Mouse (Mus musculus) midbrain, embryonic 16.5 days (tissue): ENCODE results near the gene Tnfrsf25. TPM values are rescaled to one million over a fixed set of nuclear protein-coding genes. Genes with fewer than 3 reads are reported as not detected.

Experiments used
- ATAC-seq: fragments of 200-750 bp; cut with Nextera tagmentation; 2 replicates; pipeline ENCODE4 v1.8.0; 2017; ENCODE audit warnings: moderate TSS enrichment
- H3K27ac ChIP-seq: fragments of 300-500 bp; sonication (generic); 2 replicates; pipeline ENCODE4 v1.5.1; 2014; ENCODE audit warnings: mild to moderate bottlenecking, low read length, mixed read lengths
- H3K27me3 ChIP-seq: fragments of 300-500 bp; sonication (generic); 2 replicates; pipeline ENCODE4 v1.6.1; 2014; ENCODE audit warnings: low read depth, low read length, mixed read lengths; ENCODE audit not compliant: control insufficient read depth, insufficient read depth
- H3K36me3 ChIP-seq: fragments of 300-500 bp; sonication (generic); 2 replicates; pipeline ENCODE4 v1.6.1; 2014; ENCODE audit warnings: mild to moderate bottlenecking, low read length, moderate library complexity, mixed read lengths; ENCODE audit not compliant: control insufficient read depth, insufficient read depth
- H3K4me1 ChIP-seq: fragments of 300-500 bp; sonication (generic); 2 replicates; pipeline ENCODE4 v1.6.1; 2014; ENCODE audit warnings: mild to moderate bottlenecking, low read length, mixed read lengths; ENCODE audit not compliant: control insufficient read depth, insufficient read depth
- H3K4me2 ChIP-seq: fragments of 300-500 bp; sonication (generic); 2 replicates; pipeline ENCODE4 v1.6.1; 2014; ENCODE audit warnings: mild to moderate bottlenecking, low read length, mixed read lengths
- H3K4me3 ChIP-seq: fragments of 300-500 bp; sonication (generic); 2 replicates; pipeline ENCODE4 v1.5.1; 2014; ENCODE audit warnings: low read depth, mild to moderate bottlenecking, low read length, moderate library complexity, mixed read lengths
- H3K9ac ChIP-seq: fragments of 300-500 bp; sonication (generic); 2 replicates; pipeline ENCODE4 v1.6.1; 2014; ENCODE audit warnings: low read depth, low read length, mixed read lengths
- H3K9me3 ChIP-seq: fragments of 300-500 bp; sonication (generic); replicated peaks from 2 replicates; pipeline ENCODE4 v1.6.1; 2014; ENCODE audit warnings: mild to moderate bottlenecking, low read length, mixed read lengths; ENCODE audit not compliant: control insufficient read depth, poor library complexity, severe bottlenecking
- WGBS: fragments of 180-500 bp; shearing (Covaris S2); extraction: QIAGEN DNeasy Blood & Tissue Kit; methylation state at CpG from one replicate; pipeline ENCODE4 v1.1.7; 2014; 5-methylcytosine and 5-hydroxymethylcytosine counted together
- polyA plus RNA-seq: library from polyadenylated mRNA; unstranded; fragments of >200 nt; fragmentation: Nextera tagmentation; extraction: Ambion mirVana; gene quantifications from 2 replicates; pipeline ENCODE4 v1.2.1, GENCODE M21; 2015

Tnfrsf25 gene
- polyA plus RNA-seq, 1 experiment from 2014 or later: 0.83 TPM

DNA sequence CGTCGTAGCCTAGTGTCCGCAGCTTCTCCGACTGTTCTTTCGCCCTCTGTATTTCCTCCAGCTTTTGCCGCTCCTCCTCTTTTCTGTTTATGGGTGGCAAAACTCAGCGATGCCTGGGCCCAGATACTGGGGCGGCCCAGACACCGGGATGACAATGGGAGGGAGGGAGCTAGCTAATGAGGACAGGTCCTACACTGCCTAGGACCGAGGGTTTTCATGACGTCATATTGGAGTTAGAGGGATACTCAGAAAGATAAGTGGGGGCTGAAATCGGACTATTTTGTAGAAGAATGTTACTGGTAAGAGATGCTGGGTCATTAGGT, 5.4 kb downstream of the Tnfrsf25 start:
- H3K4me3 ChIP-seq: no peak overlapping the region
- peaks cover 68% of the 10 kb centered on the region for H3K27me3 ChIP-seq
- H3K9ac ChIP-seq: no peak overlapping the region
- H3K27ac ChIP-seq: no peak overlapping the region
- H3K36me3 ChIP-seq: no peaks in the 10 kb centered on the region
- 2% methylated on average over 12 of the region's 12 CpGs for WGBS
- no peak overlapping the region for H3K4me2 ChIP-seq
- H3K9me3 ChIP-seq: no peaks in the 10 kb centered on the region
- H3K4me1 ChIP-seq: peaks cover 12% of the 10 kb centered on the region
- no peak for ATAC-seq

GRCm38 (mm10) chr4:152124361-152124961, 8.7 kb downstream of the Tnfrsf25 start:
- no peak overlapping the region for H3K4me2 ChIP-seq
- no peaks in the 10 kb centered on the region for H3K9me3 ChIP-seq
- H3K36me3 ChIP-seq: no peaks in the 10 kb centered on the region
- 5% methylated on average over 12 of the region's 13 CpGs for WGBS
- no peak for ATAC-seq
- peaks cover 69% of the 10 kb centered on the region for H3K27me3 ChIP-seq
- peaks cover 17% of the 10 kb centered on the region for H3K4me1 ChIP-seq
- no peak overlapping the region for H3K27ac ChIP-seq
- no peak overlapping the region for H3K9ac ChIP-seq
- H3K4me3 ChIP-seq: no peak overlapping the region

GRCm38 (mm10) chr4:152125161-152126025, 9.7 kb downstream of the Tnfrsf25 start:
- H3K9ac ChIP-seq: peak overlapping the region; percentile 22; the same call in 1 of the 2 replicates
- ATAC-seq: no peak
- H3K4me2 ChIP-seq: peak overlapping the region; percentile 52
- H3K36me3 ChIP-seq: no peaks in the 10 kb centered on the region
- no peak overlapping the region for H3K27ac ChIP-seq
- H3K27me3 ChIP-seq: peaks cover 76% of the 10 kb centered on the region
- H3K9me3 ChIP-seq: no peaks in the 10 kb centered on the region
- 3% methylated on average over 56 of the region's 56 CpGs for whole genome bisulfite sequencing
- H3K4me3 ChIP-seq: peak overlapping the region; percentile 26
- H3K4me1 ChIP-seq: peaks cover 16% of the 10 kb centered on the region

GRCm38 (mm10) chr4:152126026-152126920, 10.5 kb downstream of the Tnfrsf25 start:
- H3K4me1 ChIP-seq: peaks cover 19% of the 10 kb centered on the region
- H3K9me3 ChIP-seq: no peaks in the 10 kb centered on the region
- WGBS: 2% methylated on average over 65 of the region's 65 CpGs
- peak overlapping the region; percentile 26 for H3K4me3 ChIP-seq
- H3K9ac ChIP-seq: peak overlapping the region; percentile 22; the same call in 1 of the 2 replicates
- H3K36me3 ChIP-seq: no peaks in the 10 kb centered on the region
- H3K4me2 ChIP-seq: peak overlapping the region; percentile 52
- ATAC-seq: no peak
- no peak overlapping the region for H3K27ac ChIP-seq
- H3K27me3 ChIP-seq: peaks cover 84% of the 10 kb centered on the region

DNA sequence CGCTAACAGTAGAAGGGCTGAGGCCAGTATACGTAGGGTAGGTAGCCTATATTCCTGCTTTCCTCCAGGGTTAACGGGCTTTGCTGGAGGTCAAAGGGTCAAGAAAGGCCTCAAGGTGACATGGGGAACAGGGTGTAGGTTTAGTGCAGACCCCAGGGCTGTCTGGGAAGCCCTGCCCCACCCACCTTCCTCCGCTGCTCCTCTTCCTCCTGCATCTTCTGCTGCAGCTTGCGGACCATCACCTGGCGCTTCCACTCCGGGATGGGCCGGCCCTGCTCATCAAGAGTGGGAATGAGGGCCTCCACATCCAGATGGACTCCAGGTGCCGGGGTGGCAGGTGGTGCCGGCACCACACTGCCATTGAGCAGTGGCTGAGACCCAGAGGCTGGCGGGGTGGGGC, 12.2 kb downstream of the Tnfrsf25 start:
- Histone ChIP-seq H3K36me3 (no peaks in the 10 kb centered on the region), H3K9ac (no peak overlapping the region), H3K27ac (no peak overlapping the region), H3K9me3 (no peaks in the 10 kb centered on the region), H3K4me3 (no peak overlapping the region), H3K4me1 (peaks cover 19% of the 10 kb centered on the region), H3K27me3 (peaks cover 93% of the 10 kb centered on the region), H3K4me2 (no peak overlapping the region)
- no peak for ATAC-seq
- WGBS: 82% methylated on average over 11 of the region's 11 CpGs

- 53% methylated on average over 5 of the region's 5 CpGs for WGBS
- peaks cover 19% of the 10 kb centered on the region for H3K4me1 ChIP-seq
These were observed 13.1 kb downstream of the Tnfrsf25 start for GRCm38 (mm10) chr4:152128784-152129183.

GRCm38 (mm10) chr4:152129395-152129930, 13.7 kb downstream of the Tnfrsf25 start:
- WGBS: 28% methylated on average over 13 of the region's 13 CpGs
- no peaks in the 10 kb centered on the region for H3K36me3 ChIP-seq
- ATAC-seq: no peak
- no peak overlapping the region for H3K4me3 ChIP-seq
- no peak overlapping the region for H3K4me2 ChIP-seq
- peaks cover 19% of the 10 kb centered on the region for H3K4me1 ChIP-seq
- H3K9me3 ChIP-seq: no peaks in the 10 kb centered on the region
- H3K27me3 ChIP-seq: peaks cover 92% of the 10 kb centered on the region
- no peak overlapping the region for H3K9ac ChIP-seq
- no peak overlapping the region for H3K27ac ChIP-seq

More at GRCm38 (mm10) chr4:152128784-152129183, 13.1 kb downstream of the Tnfrsf25 start:
- Histone ChIP-seq H3K4me2 (no peak overlapping the region), H3K9ac (no peak overlapping the region), H3K27me3 (peaks cover 93% of the 10 kb centered on the region), H3K36me3 (no peaks in the 10 kb centered on the region), H3K27ac (no peak overlapping the region), H3K9me3 (no peaks in the 10 kb centered on the region), H3K4me3 (no peak overlapping the region)
- no peak for ATAC-seq

- H3K9me3 ChIP-seq: no peaks in the 10 kb centered on the region
- peak; percentile 77 for ATAC-seq
- peaks cover 16% of the 10 kb centered on the region for H3K4me1 ChIP-seq
- H3K9ac ChIP-seq: peak overlapping the region; percentile 41; the same call in 1 of the 2 replicates
- H3K27ac ChIP-seq: no peak overlapping the region
- no peaks in the 10 kb centered on the region for H3K36me3 ChIP-seq
- peaks cover 78% of the 10 kb centered on the region for H3K27me3 ChIP-seq
- peak overlapping the region; percentile 29 for H3K4me3 ChIP-seq
- WGBS: under 1% methylated on average over 58 of the region's 85 CpGs
- H3K4me2 ChIP-seq: peak overlapping the region; percentile 53
These were observed 15.3 kb downstream of the Tnfrsf25 start for GRCm38 (mm10) chr4:152130771-152131653.
